Mouse (Mus musculus) hindbrain, embryonic 11.5 days (tissue): ENCODE measurements around the gene Nsun2. TPM values are rescaled to one million over a fixed set of nuclear protein-coding genes. Genes with fewer than 3 reads are reported as not detected.

ENCODE experiments used
- ATAC-seq: fragments of 200-750 bp; cut with Nextera tagmentation; 2 replicates; pipeline ENCODE4 v1.8.0; 2017; ENCODE audit warnings: mild to moderate bottlenecking, moderate TSS enrichment, moderate library complexity; ENCODE audit not compliant: low FRiP score
- DNase-seq: peaks from one replicate; pipeline ENCODE4 v3.0.0-alpha.2; 2015; ENCODE audit warnings: low spot score
- H3K27ac ChIP-seq: fragments of 300-500 bp; sonication (generic); 2 replicates; pipeline ENCODE4 v1.5.1; 2014; ENCODE audit warnings: mild to moderate bottlenecking, low read depth, low read length
- H3K27me3 ChIP-seq: fragments of 300-500 bp; sonication (generic); 2 replicates; pipeline ENCODE4 v1.6.1; 2014; ENCODE audit warnings: mild to moderate bottlenecking, low read length, moderate library complexity, mixed read lengths; ENCODE audit not compliant: control insufficient read depth, insufficient read depth
- H3K36me3 ChIP-seq: fragments of 300-500 bp; sonication (generic); 2 replicates; pipeline ENCODE4 v1.6.1; 2014; ENCODE audit warnings: mild to moderate bottlenecking, low read length, moderate library complexity, mixed read lengths; ENCODE audit not compliant: control insufficient read depth, insufficient read depth
- H3K4me1 ChIP-seq: fragments of 300-500 bp; sonication (generic); replicated peaks from 2 replicates; pipeline ENCODE4 v1.6.1; 2014; ENCODE audit warnings: low read length, mixed read lengths; ENCODE audit not compliant: control insufficient read depth, insufficient read depth
- H3K4me2 ChIP-seq: fragments of 300-500 bp; sonication (generic); replicated peaks from 2 replicates; pipeline ENCODE4 v1.6.1; 2014; ENCODE audit warnings: mild to moderate bottlenecking, low read depth, low read length
- H3K4me3 ChIP-seq: fragments of 300-500 bp; sonication (generic); 2 replicates; pipeline ENCODE4 v1.5.1; 2014; ENCODE audit warnings: low read depth, low read length
- H3K9ac ChIP-seq: fragments of 300-500 bp; sonication (generic); 2 replicates; pipeline ENCODE4 v1.6.1; 2014; ENCODE audit warnings: low read depth, low read length
- H3K9me3 ChIP-seq: fragments of 300-500 bp; sonication (generic); 2 replicates; pipeline ENCODE4 v1.6.1; 2016; ENCODE audit warnings: low read length; ENCODE audit not compliant: control insufficient read depth
- whole genome bisulfite sequencing: fragments of 180-500 bp; shearing (Covaris S2); extraction: QIAGEN DNeasy Blood & Tissue Kit; methylation state at CpG from one replicate; pipeline ENCODE4 v1.1.7; 2014; 5-methylcytosine and 5-hydroxymethylcytosine counted together
- polyA plus RNA-seq: library from polyadenylated mRNA; unstranded; fragments of >200 nt; fragmentation: Nextera tagmentation; extraction: Ambion mirVana; gene quantifications from 2 replicates; pipeline ENCODE4 v1.2.1, GENCODE M21; 2014

The Nsun2 gene
- polyA plus RNA-seq, 1 experiment from 2014 or later, result 114 TPM

DNA sequence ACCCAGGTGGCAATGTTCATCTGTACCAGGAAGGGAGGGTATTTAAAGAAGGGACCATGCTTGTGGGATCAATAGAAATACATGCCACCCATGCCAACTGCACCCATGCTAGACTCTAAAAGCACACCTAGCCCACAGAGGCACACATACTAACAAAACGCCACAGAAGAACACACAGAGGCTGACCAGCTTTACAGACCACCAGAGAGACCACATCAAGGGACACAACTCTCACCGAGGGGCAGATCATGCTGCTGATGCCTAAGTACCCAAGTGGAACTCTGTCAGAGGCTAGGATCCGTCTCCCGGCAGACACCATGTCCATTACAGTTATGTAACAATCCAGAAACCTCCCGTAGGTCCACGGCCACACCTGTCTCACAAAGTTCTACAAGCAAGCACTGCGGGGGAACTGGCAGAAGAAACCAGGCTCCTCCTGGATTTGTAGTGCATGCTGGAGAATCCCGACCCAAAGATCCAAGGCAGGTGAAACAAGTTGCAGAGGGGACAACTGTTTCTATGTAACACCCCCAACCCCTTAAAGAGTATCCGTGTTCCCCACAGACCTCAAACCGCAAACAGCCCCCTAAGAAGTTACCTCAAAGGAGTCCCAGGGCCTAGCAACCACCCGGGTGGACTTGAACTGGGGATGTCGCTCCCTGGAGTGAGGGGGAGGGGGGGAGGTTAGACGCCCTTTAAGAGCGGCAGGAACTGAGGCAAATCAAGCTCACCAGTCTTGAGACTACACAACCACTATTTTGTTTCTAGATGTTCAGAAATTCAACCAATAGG lies 1.2 kb upstream of the Nsun2 start:
- peaks cover 19% of the 10 kb centered on the region for H3K4me1 ChIP-seq
- no peak for DNase-seq
- H3K27me3 ChIP-seq, result no peaks in the 10 kb centered on the region
- WGBS, result 26% methylated on average over 14 of the region's 14 CpGs
- peak overlapping the region; percentile 93 for H3K9ac ChIP-seq
- no peaks in the 10 kb centered on the region for H3K36me3 ChIP-seq
- no peak overlapping the region for H3K27ac ChIP-seq
- ATAC-seq, result no peak
- no peaks in the 10 kb centered on the region for H3K9me3 ChIP-seq
- H3K4me3 ChIP-seq, result peak overlapping the region; percentile 97
- peak overlapping the region; percentile 91 for H3K4me2 ChIP-seq

DNA sequence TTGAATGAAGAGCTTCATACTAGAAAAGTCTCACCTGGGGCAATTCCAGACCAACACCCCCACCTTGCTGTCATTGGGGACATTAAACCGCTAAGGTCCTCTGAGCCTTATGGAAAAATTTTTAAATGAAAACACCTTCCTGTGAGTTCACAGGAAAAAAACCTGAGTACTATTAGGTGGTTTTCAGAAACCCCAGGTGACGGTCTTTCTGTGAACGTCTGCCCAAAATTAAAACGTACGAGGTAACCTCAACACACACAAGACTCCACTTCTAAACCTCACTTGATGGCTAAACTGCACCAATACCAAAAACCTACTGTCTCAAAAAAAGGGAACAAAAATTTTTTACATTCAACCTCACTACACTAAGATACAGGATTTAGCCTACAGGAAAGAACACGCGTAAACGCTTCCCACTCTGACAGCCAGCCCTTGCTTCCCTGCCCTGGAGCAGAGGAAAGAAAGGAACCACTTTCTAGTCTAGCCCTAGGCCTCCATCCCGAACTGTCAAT lies 597 bp upstream of the Nsun2 start:
- peak overlapping the region; percentile 93 for H3K9ac ChIP-seq
- WGBS, result 0% methylated on average over 9 of the region's 9 CpGs
- peak overlapping the region; percentile 91 for H3K4me2 ChIP-seq
- no peaks in the 10 kb centered on the region for H3K9me3 ChIP-seq
- no peaks in the 10 kb centered on the region for H3K36me3 ChIP-seq
- DNase-seq (no peak), ATAC-seq (no peak)
- H3K27ac ChIP-seq, result peak overlapping the region; percentile 94; the same call in 1 of the 2 replicates
- H3K27me3 ChIP-seq, result no peaks in the 10 kb centered on the region
- H3K4me3 ChIP-seq, result peak overlapping the region; percentile 97
- H3K4me1 ChIP-seq, result peaks cover 19% of the 10 kb centered on the region

DNA sequence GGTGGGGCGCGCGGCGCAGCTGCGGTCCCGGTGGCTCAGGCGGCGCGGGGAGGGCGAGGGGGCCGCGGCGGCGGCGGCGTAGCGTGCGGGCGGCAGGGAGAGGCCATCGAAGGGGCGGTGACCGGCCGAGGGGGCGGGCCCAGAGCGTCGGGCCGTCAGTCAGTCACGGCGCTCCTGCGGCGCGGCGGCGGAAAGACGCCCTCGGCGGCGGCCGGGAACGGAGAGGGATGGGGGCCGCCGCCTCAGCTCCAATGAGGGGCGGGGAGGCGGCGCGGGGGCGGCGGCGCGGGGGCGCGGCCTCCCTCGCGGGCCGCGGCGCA lies 748 bp downstream of the Nsun2 start, which contains the start of gene Tent4a:
Gene Tent4a (minus strand): TSS at position 284 of the 320 bp plus-strand sequence.
- peak within 1 kb of the TSS; percentile 91 for H3K4me2 ChIP-seq
- H3K27me3 ChIP-seq, result no peaks in the 10 kb centered on the region
- whole genome bisulfite sequencing, result no CpG with 5 or more reads among the region's 57 CpGs
- H3K9ac ChIP-seq, result peak within 1 kb of the TSS; percentile 93
- H3K9me3 ChIP-seq, result no peaks in the 10 kb centered on the region
- ATAC-seq (peak; percentile 84), DNase-seq (no peak)
- no peaks in the 10 kb centered on the region for H3K36me3 ChIP-seq
- peaks cover 18% of the 10 kb centered on the region for H3K4me1 ChIP-seq
- peak within 1 kb of the TSS; percentile 94 for H3K27ac ChIP-seq
- peak within 1 kb of the TSS; percentile 97 for H3K4me3 ChIP-seq

DNA sequence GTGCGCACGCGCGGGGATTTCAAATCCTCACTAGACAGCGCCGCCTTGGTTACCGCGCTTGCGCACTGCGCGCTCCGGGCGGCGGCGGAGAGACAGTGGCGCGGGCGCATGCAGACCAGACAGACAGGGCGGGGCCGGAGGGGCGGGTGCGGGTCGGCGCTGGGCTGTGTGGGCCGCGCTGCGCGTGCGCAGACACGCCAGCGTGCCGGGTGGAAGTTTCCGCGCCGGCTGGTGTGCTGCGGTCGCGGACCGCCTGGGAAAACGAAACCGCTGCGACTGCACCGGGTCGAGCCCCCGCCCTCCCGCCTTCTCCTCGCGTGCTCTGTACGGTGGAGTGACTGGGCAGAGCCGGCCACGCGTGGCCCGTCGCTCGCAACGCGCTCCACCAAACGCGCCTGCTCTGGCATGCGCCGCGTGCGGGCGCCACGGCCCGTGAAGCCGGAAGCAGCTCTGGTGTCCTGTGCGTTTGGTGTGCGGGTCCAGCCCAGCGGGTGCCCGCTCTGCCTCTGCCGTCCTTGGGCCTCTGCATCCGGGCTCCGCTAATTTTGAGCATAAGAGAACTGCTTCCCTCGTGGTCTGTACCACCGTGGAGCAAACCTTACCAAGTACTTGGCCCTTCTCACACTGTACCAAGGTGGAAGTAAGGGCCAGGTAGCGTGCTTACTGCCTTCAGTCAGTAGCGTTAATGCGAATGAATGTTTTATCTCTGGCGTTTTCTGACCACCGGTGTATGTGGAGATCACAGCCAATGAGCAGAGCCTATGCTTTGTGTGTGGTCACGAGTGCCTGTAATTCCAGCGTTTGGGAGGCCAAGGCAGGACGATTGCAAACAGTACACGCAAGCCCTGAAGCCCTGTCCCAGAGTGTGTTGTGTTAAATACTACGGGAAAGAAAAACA lies 1.4 kb downstream of the Nsun2 start:
- peaks cover 18% of the 10 kb centered on the region for H3K4me1 ChIP-seq
- peak overlapping the region; percentile 75 for H3K4me2 ChIP-seq
- H3K36me3 ChIP-seq, result no peaks in the 10 kb centered on the region
- peak overlapping the region; percentile 97 for H3K4me3 ChIP-seq
- WGBS, result under 1% methylated on average over 57 of the region's 86 CpGs
- no peaks in the 10 kb centered on the region for H3K9me3 ChIP-seq
- ATAC-seq (peak; percentile 94), DNase-seq (peak; percentile 99)
- H3K27me3 ChIP-seq, result no peaks in the 10 kb centered on the region
- peak overlapping the region; percentile 93 for H3K9ac ChIP-seq
- H3K27ac ChIP-seq, result peak overlapping the region; percentile 94

DNA sequence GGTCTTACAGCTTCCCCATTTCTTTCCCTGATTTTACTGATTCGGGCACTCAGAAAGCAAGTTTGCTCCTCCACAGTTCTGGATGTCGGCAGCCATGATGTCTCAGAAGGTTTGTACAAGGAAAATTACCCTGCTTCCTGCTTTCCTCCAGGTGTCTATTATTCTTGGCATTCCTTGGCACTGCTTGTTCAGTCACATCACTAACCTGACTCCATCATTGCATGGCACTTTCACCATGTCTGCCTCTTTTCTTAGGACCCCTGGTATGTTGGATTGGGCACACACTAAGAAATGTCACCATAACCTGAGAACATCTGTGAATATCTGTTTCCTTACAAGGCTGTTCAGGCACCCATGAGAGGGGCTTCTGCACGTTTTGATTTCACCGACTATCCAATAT lies 2.5 kb downstream of the Nsun2 start:
- DNase-seq (no peak), ATAC-seq (no peak)
- no peaks in the 10 kb centered on the region for H3K36me3 ChIP-seq
- H3K9ac ChIP-seq, result no peak overlapping the region
- 85% methylated on average over 4 of the region's 4 CpGs for WGBS
- H3K4me2 ChIP-seq, result no peak overlapping the region
- no peak overlapping the region for H3K4me3 ChIP-seq
- peaks cover 13% of the 10 kb centered on the region for H3K4me1 ChIP-seq
- no peaks in the 10 kb centered on the region for H3K9me3 ChIP-seq
- H3K27ac ChIP-seq, result no peak overlapping the region
- H3K27me3 ChIP-seq, result no peaks in the 10 kb centered on the region

DNA sequence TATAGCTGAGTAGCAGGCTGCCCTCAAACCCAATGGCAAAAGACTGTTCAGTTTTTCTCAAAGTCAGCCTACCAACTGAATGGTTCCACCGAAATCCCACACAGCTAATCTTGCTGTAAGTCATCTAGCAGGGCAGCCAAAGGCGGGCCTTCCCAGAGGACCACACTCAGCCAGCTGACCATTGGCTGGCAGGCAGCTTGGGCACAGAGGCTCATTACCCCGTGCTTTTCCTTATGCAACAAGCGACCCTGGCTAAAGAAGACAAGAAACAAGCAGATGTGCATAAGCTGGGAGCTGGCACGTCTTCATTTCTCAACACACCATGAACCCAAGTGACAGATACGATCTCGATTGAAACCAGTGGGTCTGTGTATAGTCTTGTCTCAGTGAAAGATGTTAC lies 3.8 kb downstream of the Nsun2 start:
- Histone ChIP-seq H3K27me3 (no peaks in the 10 kb centered on the region), H3K9ac (no peak overlapping the region), H3K4me1 (peaks cover under 1% of the 10 kb centered on the region), H3K27ac (no peak overlapping the region), H3K36me3 (no peaks in the 10 kb centered on the region), H3K4me2 (no peak overlapping the region), H3K9me3 (no peaks in the 10 kb centered on the region), H3K4me3 (no peak overlapping the region)
- 74% methylated on average over 7 of the region's 7 CpGs for WGBS
- ATAC-seq (no peak), DNase-seq (no peak)

DNA sequence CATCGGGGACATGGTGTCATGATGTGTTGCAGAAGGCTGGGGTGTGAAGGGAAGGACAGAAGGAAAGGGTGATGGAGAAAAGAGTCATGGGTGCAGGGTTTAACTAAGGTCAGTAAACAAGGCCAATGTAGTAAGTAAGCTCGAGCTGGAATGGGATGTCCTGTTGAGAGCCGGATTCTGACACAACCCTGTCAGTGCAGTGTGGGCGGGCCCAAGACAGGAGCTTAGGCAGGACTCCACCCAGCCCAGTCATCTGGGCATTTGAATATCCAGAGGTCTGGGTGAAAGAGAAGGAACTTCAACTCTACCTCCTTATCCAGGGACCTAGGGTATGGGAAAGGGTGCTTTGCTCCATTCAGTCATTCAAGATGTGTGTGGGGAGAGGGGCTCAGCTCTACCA lies 4.8 kb downstream of the Nsun2 start:
- Histone ChIP-seq H3K4me1 (no peaks in the 10 kb centered on the region; the same call in none of the 2 replicates), H3K9ac (0 out of 2 replicates have a peak overlapping the region, but pooled peaks have one; percentile 7), H3K9me3 (no peaks in the 10 kb centered on the region), H3K27ac (no peak overlapping the region), H3K4me2 (no peak overlapping the region), H3K27me3 (no peaks in the 10 kb centered on the region), H3K36me3 (no peaks in the 10 kb centered on the region), H3K4me3 (no peak overlapping the region)
- ATAC-seq, result no peak
- WGBS, result 35% methylated on average over 4 of the region's 4 CpGs
- no peak for DNase-seq

DNA sequence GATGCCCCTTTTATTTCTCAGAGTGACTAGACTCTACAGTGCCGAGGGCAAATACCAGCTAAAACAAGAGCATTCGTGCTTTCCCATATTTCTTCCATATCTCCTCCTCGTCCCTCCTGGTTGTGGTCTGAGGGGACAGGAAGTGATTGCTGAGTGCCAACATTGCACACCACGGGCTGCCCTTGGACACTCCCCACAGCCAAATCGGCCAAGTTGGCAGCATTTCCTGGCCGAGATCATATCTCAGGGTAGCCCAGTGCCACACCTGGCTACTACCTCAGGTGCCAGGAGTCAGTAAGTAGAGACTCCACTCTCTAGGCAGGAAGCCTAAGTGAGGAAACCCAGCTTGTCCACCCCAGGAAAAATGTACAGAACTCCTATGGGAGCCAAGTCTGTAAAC lies 7.7 kb downstream of the Nsun2 start:
- Histone ChIP-seq H3K4me1 (no peaks in the 10 kb centered on the region; the same call in 1 of the 2 replicates), H3K9ac (no peak overlapping the region)
- WGBS, result 85% methylated on average over 6 of the region's 6 CpGs

More for the DNA sequence above, 7.7 kb downstream of the Nsun2 start:
- H3K4me3 ChIP-seq, result no peak overlapping the region
- no peaks in the 10 kb centered on the region for H3K36me3 ChIP-seq
- no peaks in the 10 kb centered on the region for H3K9me3 ChIP-seq
- no peak overlapping the region for H3K27ac ChIP-seq
- H3K4me2 ChIP-seq, result no peak overlapping the region
- no peak for ATAC-seq
- no peak for DNase-seq
- H3K27me3 ChIP-seq, result no peaks in the 10 kb centered on the region; the same call in 1 of the 2 replicates
